Mouse (Mus musculus) 3134 (cell line): ENCODE measurements around the gene Cabcoco1.

ENCODE experiments used
- DNase-seq: peaks from one replicate; pipeline ENCODE4 v3.0.0-alpha.2; 2011; ENCODE audit warnings: low spot score; ENCODE audit not compliant: insufficient read length; ENCODE audit errors: extremely low read depth

The Cabcoco1 gene

GRCm38 (mm10) chr10:68541139-68541942 is at the start of gene Cabcoco1:
Gene Cabcoco1 (minus strand): TSS chr10:68541896.
- no peak for DNase-seq

- no peak for DNase-seq
Measured at GRCm38 (mm10) chr10:68589530-68590252, 48.0 kb upstream of the Cabcoco1 start.

GRCm38 (mm10) chr10:68587416-68588040 is 45.8 kb upstream of the Cabcoco1 start:
- DNase-seq: no peak

GRCm38 (mm10) chr10:68577321-68577720 is 35.6 kb upstream of the Cabcoco1 start:
- no peak for DNase-seq

- DNase-seq: no peak
Measured at GRCm38 (mm10) chr10:68568172-68568571, 26.5 kb upstream of the Cabcoco1 start.

GRCm38 (mm10) chr10:68562344-68562743 is 20.6 kb upstream of the Cabcoco1 start:
- no peak for DNase-seq

GRCm38 (mm10) chr10:68558828-68559219 is 17.1 kb upstream of the Cabcoco1 start:
- DNase-seq: no peak

- peak; percentile 41 for DNase-seq
Measured at GRCm38 (mm10) chr10:68558105-68558827, 16.6 kb upstream of the Cabcoco1 start.

- DNase-seq: no peak
Measured at GRCm38 (mm10) chr10:68553677-68554076, 12.0 kb upstream of the Cabcoco1 start.

- no peak for DNase-seq
Measured at GRCm38 (mm10) chr10:68552556-68552955, 10.9 kb upstream of the Cabcoco1 start.

GRCm38 (mm10) chr10:68551316-68551715 is 9.6 kb upstream of the Cabcoco1 start:
- no peak for DNase-seq

GRCm38 (mm10) chr10:68550668-68551267 is 9.1 kb upstream of the Cabcoco1 start:
- DNase-seq: no peak

GRCm38 (mm10) chr10:68543107-68543506 is 1.4 kb upstream of the Cabcoco1 start:
- DNase-seq: no peak

GRCm38 (mm10) chr10:68541943-68542420 is 286 bp upstream of the Cabcoco1 start:
- DNase-seq: no peak

- DNase-seq: no peak
Measured at GRCm38 (mm10) chr10:68540612-68541011, 1.1 kb downstream of the Cabcoco1 start.

- DNase-seq: no peak
Measured at GRCm38 (mm10) chr10:68537261-68537950, 4.3 kb downstream of the Cabcoco1 start.

GRCm38 (mm10) chr10:68529364-68530049 is 12.2 kb downstream of the Cabcoco1 start:
- no peak for DNase-seq

GRCm38 (mm10) chr10:68528958-68529357 is 12.7 kb downstream of the Cabcoco1 start:
- DNase-seq: no peak

GRCm38 (mm10) chr10:68522106-68522505 is 19.6 kb downstream of the Cabcoco1 start:
- DNase-seq: no peak
